Mouse (Mus musculus) CD4-positive helper T cell, adult 2 months (primary cell): ENCODE results near the gene Nat8f6.
"Not testable (repeated sequence)": the region's sequence is repeated elsewhere in the genome, so short reads cannot be mapped to it uniquely, and the experiment has no call there.

ENCODE experiments used
- DNase-seq: peaks from one replicate; pipeline ENCODE4 v3.0.0-alpha.2; 2012; ENCODE audit warnings: low read depth, missing footprints, low spot score

Gene Nat8f6

DNA sequence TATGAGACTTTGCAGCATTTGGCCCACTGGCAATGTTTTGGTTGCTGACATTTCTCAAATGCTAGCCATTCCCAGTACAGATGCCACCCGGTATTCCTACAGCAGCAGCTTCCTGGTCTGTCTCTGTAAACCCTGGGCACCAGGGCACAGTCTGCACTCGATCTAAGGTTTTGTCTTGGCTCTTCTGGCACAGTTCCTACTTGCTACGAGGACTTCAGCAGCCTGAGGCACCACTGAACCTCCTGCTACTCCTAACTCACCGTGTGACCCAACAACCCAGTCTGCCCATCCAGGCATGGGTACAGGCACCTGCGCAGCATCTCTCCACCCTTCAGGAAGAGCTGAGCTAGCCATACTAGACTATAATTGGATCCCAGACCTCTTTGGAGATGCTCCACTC lies 15.3 kb upstream of the Nat8f6 start:
- not testable (repeated sequence) for DNase-seq

DNA sequence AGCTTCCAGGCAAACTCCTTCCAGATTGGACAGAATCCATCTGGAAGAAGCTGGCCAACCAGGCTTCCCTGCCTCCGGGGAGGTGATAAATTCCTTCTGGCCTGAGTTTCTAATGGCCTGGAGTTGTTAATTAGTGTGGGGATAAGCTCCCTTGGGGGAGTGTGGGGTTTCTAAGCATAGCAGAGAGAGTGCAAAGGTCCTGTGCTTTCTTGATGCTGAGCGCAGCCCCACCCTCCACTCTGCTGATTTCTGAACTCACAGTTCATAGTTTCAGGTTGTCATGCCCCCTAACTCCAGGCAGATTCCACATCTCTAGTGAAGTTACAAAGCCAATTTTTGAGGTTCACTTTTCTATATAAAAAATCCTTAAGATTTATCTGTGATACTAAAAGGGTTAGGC lies 14.3 kb upstream of the Nat8f6 start:
- not testable (repeated sequence) for DNase-seq

- not testable (repeated sequence) for DNase-seq
These were observed 13.8 kb upstream of the Nat8f6 start for GRCm38 (mm10) chr6:85834504-85835100.

GRCm38 (mm10) chr6:85831796-85832321 lies 11.1 kb upstream of the Nat8f6 start, which contains the start of gene Nat8:
Gene Nat8, minus strand, starts transcription at chr6:85832082.
- DNase-seq = no peak

- DNase-seq = no peak
These were observed 8.7 kb upstream of the Nat8f6 start for GRCm38 (mm10) chr6:85829462-85829861.

- no peak for DNase-seq
These were observed 5.1 kb upstream of the Nat8f6 start for GRCm38 (mm10) chr6:85825886-85826285.

GRCm38 (mm10) chr6:85823382-85824090 lies 2.8 kb upstream of the Nat8f6 start:
- no peak for DNase-seq

GRCm38 (mm10) chr6:85822286-85822685 lies 1.5 kb upstream of the Nat8f6 start:
- no peak for DNase-seq

GRCm38 (mm10) chr6:85818338-85818737 lies 2.4 kb downstream of the Nat8f6 start:
- no peak for DNase-seq

DNA sequence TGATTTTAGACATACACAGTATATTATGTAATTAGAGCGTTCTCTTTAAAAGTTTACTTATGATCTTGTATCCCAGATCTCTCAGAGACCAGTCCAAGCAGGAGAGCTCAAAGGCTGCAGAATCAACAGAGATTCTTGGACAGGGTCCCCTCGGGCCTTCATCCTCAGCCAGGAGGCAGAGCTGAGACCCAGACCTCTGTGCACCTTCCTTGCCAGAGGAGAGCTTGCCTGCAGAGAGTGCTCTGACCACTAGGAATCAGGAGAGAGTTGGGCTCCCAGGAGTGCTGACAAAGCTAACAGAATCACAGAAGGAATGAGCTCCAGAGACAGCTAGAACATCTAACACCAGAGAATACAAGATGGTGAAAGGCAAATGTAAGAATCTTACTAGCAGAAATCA lies 7.4 kb downstream of the Nat8f6 start:
- no peak for DNase-seq

GRCm38 (mm10) chr6:85810942-85811537 lies 9.7 kb downstream of the Nat8f6 start:
- not testable (repeated sequence) for DNase-seq

DNA sequence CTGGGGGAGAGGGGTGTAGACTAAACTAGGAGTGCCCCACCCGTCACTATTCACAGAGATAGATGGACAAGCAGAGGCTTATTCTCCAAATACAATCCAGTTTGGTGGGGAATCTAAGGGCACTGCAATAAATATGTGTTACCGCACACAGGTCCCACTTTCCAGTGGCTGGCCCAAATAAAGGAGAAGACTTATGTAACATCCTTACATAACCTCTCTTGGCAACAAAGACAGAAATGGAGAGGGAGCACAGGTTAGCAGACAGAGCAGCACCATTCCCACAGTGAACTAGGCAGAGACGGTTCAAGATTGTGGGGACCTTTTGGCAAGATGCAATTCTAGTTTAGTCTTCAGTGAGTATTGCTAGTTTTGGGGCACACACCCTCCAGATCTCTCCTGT lies 10.2 kb downstream of the Nat8f6 start:
- DNase-seq = not testable (repeated sequence)

GRCm38 (mm10) chr6:85809784-85810183 lies 11.0 kb downstream of the Nat8f6 start:
- DNase-seq = not testable (repeated sequence)

GRCm38 (mm10) chr6:85803180-85803579 lies 17.6 kb downstream of the Nat8f6 start:
- DNase-seq = not testable (repeated sequence)

DNA sequence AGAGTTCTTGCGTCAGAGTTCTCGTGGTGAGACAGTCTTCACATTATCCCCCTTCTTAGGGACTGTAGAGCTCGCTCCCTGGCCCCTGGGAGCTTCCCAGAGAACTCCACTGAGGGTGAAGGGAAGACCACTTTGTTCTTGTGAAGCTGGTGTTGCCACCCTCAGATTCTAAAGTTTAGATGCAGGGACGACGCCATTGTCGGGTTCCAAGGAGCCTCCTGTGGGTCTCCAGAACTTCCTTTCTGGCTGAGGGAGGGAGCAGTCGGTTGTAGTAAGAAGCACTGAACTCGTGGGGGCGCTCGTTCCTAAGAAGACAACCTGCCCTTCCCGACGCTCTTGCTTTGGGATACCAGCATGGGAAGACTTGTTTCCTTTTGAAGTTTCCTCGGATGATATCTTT lies 55.2 kb downstream of the Nat8f6 start, which contains the start of gene Nat8f3:
Gene Nat8f3 (minus strand): TSS at position 223 of the 400 bp plus-strand sequence.
- not testable (repeated sequence) for DNase-seq

GRCm38 (mm10) chr6:85763127-85764070 lies 57.4 kb downstream of the Nat8f6 start:
- not testable (repeated sequence) for DNase-seq

- not testable (repeated sequence) for DNase-seq
These were observed 58.1 kb downstream of the Nat8f6 start for GRCm38 (mm10) chr6:85762678-85763077.
